Mouse (Mus musculus) embryonic facial prominence, embryonic 13.5 days (tissue): ENCODE measurements at regions not wholly inside any gene's neighbourhood (a gene's known extent, or its start where the extent isn't known, plus 50 kb on each side); places are given as distances from the start of the nearest gene placed in this dataset.

ENCODE experiments used
- ATAC-seq: fragments of 200-750 bp; cut with Nextera tagmentation; 2 replicates; pipeline ENCODE4 v1.8.0; 2017; ENCODE audit warnings: low read depth; ENCODE audit not compliant: insufficient number of reproducible peaks, insufficient read depth, low FRiP score, low TSS enrichment
- H3K27ac ChIP-seq: fragments of 300-500 bp; sonication (generic); 2 replicates; pipeline ENCODE4 v1.5.1; 2015; ENCODE audit warnings: moderate library complexity, mild to moderate bottlenecking, inconsistent platforms
- H3K27me3 ChIP-seq: fragments of 300-500 bp; sonication (generic); 2 replicates; pipeline ENCODE4 v1.6.1; 2015; ENCODE audit warnings: mild to moderate bottlenecking, inconsistent platforms
- H3K36me3 ChIP-seq: fragments of 300-500 bp; sonication (generic); 2 replicates; pipeline ENCODE4 v1.6.1; 2015; ENCODE audit warnings: mild to moderate bottlenecking, inconsistent platforms
- H3K4me1 ChIP-seq: fragments of 300-500 bp; sonication (generic); 2 replicates; pipeline ENCODE4 v1.6.1; 2015; ENCODE audit warnings: inconsistent platforms
- H3K4me2 ChIP-seq: fragments of 300-500 bp; sonication (generic); 2 replicates; pipeline ENCODE4 v1.6.1; 2015; ENCODE audit warnings: moderate library complexity, mild to moderate bottlenecking, inconsistent platforms
- H3K4me3 ChIP-seq: fragments of 300-500 bp; sonication (generic); 2 replicates; pipeline ENCODE4 v1.5.1; 2015; ENCODE audit warnings: mild to moderate bottlenecking, inconsistent platforms
- H3K9ac ChIP-seq: fragments of 300-500 bp; sonication (generic); 2 replicates; pipeline ENCODE4 v1.6.1; 2015; ENCODE audit warnings: mild to moderate bottlenecking, inconsistent platforms
- H3K9me3 ChIP-seq: fragments of 300-500 bp; sonication (generic); 2 replicates; pipeline ENCODE4 v1.6.1; 2016; ENCODE audit warnings: inconsistent platforms
- WGBS: fragments of 180-500 bp; shearing (Covaris S2); methylation state at CpG from one replicate; pipeline ENCODE4 v1.1.7; 2015; ENCODE audit warnings: mixed read lengths; 5-methylcytosine and 5-hydroxymethylcytosine counted together

DNA sequence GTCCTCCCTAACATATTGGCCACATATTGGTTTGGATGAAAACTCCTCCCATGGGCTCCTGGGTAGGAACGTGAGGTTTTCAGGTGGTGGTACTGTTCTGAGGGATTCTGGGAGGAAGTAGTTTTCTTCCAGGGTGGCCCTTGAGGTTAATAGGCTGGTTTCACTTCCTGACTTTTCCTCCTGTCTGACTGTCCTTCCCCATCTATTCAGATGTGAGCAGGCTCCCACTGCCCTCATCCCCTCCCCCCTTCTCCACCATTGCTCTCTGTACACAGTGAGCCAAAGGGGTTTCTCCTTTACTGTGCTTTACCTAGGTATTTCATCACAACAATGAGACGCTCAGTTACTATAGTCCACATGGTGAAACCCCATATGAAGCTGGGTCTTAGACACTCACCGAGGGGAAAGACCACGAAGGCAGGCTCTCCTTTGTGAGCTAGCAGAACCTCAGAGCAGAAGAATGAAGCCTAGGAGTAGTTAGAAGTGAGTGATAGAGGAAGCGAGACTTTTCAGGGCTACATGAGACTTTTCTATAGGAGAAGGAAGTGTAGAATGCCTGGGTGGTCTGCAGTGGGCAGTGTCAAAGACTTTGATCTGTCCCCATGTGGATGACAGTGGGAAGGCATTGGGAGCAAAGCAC lies 135.3 kb downstream of the Cd83 start:
- H3K4me3 ChIP-seq: no peak overlapping the region
- no peaks in the 10 kb centered on the region for H3K36me3 ChIP-seq
- H3K27ac ChIP-seq: no peak overlapping the region
- no peaks in the 10 kb centered on the region for H3K27me3 ChIP-seq
- no peak overlapping the region for H3K4me2 ChIP-seq
- no peak overlapping the region for H3K9ac ChIP-seq
- H3K9me3 ChIP-seq: no peaks in the 10 kb centered on the region
- H3K4me1 ChIP-seq: no peaks in the 10 kb centered on the region
- no peak for ATAC-seq
- WGBS: 76% methylated on average over 5 of the region's 5 CpGs

DNA sequence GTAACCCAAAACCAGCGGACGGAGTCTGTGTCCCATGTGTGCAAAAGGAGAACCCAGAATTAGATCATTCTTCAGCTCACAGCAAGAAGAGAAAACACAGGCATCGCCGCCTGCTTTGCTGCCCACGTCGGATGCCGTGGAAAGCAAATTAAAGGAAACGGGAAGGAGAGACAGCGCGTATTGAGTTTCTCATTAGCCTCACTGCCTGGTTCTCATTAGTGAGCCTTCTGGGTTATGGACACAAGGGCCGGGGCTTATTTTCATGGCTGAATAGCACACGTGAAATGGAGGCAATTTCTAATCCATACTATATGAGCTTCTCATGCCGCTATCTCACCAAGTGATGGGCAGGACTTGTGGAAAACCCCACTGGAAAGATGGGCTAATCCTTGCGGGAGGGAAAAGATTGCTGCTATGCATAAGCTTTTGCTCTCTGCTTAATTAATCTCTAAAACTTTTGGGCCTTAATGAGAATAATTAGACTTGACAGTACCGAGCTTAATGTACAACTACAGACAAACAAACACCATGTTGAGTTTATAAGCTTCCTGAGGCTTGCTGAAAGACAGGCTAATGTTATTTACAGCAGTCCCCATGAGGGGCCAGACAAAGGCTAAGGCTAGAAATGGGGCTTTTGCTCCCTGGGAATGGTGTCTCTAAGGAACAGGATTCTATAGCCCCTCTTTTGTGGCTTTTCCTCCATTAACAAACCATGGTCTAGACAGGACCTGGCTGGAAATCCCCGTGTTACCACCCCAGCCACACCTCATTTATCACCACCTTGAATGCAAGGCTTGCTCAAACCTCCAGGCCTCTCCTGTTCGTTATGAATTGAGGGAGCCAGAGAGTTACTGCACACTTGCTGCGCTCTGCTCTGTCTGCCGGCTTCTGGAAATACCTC lies 145.8 kb downstream of the Cd83 start:
- peaks cover 20% of the 10 kb centered on the region for H3K4me1 ChIP-seq
- no peak for ATAC-seq
- H3K27ac ChIP-seq: peak overlapping the region; percentile 60

DNA sequence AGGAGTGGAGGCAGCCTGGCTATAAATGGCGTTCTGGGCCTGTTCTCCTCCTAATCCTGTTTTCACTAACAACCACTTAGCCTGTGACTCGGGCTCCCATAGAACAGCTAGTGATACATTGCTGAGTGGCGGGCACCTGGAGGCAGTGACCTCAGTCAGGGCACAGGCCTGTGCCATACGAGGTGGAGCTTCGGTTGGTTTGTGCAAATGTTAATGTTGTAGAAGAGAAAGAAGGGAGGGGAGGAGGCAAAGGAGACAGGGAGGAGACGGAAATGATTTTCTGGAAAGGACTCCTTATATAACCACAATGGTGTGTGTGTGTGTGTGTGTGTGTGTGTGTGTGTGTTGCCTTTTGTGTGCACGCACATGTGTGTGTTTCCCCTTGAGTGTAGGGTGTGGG lies 148.4 kb downstream of the Cd83 start:
- 51% methylated on average over 7 of the region's 7 CpGs for whole genome bisulfite sequencing
- no peaks in the 10 kb centered on the region for H3K27me3 ChIP-seq
- H3K4me3 ChIP-seq: no peak overlapping the region
- H3K9ac ChIP-seq: no peak overlapping the region
- peaks cover 11% of the 10 kb centered on the region for H3K9me3 ChIP-seq
- ATAC-seq: no peak
- H3K27ac ChIP-seq: no peak overlapping the region
- H3K4me1 ChIP-seq: peaks cover 25% of the 10 kb centered on the region
- no peak overlapping the region for H3K4me2 ChIP-seq
- no peaks in the 10 kb centered on the region for H3K36me3 ChIP-seq

More for the DNA sequence above, 145.8 kb downstream of the Cd83 start:
- no peak overlapping the region for H3K4me2 ChIP-seq
- H3K27me3 ChIP-seq: no peaks in the 10 kb centered on the region
- no peak overlapping the region for H3K4me3 ChIP-seq
- WGBS: 29% methylated on average over 19 of the region's 19 CpGs
- H3K9ac ChIP-seq: no peak overlapping the region
- H3K9me3 ChIP-seq: peaks cover 11% of the 10 kb centered on the region
- no peaks in the 10 kb centered on the region for H3K36me3 ChIP-seq

DNA sequence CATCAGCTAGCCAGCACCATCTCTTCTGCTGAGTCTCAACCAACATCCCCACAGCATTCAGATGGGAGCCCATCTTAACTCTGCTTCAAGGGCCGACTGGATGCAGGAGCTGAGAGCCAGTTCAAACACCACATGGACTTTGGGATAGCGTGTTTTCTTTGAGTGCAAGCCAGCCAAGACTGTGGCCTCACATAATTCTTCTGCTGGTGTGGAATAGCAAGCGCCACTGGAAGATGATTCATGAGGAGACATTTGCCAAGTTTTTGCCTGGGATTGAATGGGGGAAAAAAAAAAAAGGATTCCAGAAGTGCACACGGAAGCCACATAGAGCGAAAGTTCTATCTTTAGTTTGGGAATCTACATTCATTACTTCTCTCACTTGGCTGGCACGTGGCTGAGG lies 150.7 kb downstream of the Cd83 start:
- Histone ChIP-seq H3K27me3 (no peaks in the 10 kb centered on the region), H3K4me1 (peaks cover 27% of the 10 kb centered on the region), H3K36me3 (no peaks in the 10 kb centered on the region), H3K9ac (no peak overlapping the region), H3K27ac (no peak overlapping the region), H3K4me3 (no peak overlapping the region), H3K4me2 (no peak overlapping the region), H3K9me3 (no peaks in the 10 kb centered on the region)
- 86% methylated on average over 6 of the region's 6 CpGs for WGBS
- no peak for ATAC-seq

DNA sequence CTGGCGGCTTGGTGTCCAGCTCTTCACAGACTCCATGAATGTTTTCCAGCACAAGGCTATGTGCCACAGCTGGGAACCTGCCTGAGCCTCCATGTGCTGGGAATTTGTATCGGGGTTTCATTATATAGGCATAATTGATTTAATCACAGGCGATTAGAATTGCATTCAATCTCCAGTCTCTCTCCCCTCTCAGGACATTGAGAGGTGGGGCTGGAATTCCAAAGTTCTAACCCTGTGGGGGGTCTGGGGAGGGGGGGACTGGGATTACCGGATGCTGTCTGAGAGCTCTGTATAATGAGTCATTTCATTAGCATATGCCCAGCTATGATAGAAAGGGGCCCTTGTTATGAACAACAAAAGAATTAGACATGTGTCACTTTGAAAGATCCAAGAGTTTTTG lies 151.9 kb downstream of the Cd83 start:
- WGBS: 26% methylated on average over 4 of the region's 4 CpGs
- H3K27ac ChIP-seq: no peak overlapping the region

DNA sequence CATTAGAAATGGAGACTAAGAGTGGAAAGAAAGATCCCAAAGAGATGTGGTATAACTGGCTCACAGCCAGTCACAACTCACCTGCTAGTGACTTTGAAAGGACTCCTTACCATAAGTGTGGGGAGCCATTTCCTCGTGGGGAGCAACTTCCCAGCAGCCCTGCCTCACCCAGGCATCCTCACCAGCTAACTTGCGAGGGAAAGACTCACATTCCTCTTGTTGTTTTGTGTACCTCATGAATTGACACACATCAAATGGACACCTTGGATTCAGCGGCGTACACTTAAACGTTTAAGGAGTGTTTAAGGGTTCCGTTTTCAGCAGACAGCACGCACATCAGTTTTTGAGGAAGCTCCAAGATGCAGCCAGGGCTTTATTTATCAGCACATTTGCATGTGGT lies 154.0 kb downstream of the Cd83 start:
- Histone ChIP-seq H3K9ac (no peak overlapping the region), H3K36me3 (no peaks in the 10 kb centered on the region), H3K27me3 (no peaks in the 10 kb centered on the region), H3K4me2 (no peak overlapping the region), H3K4me1 (peaks cover 10% of the 10 kb centered on the region; the same call in 1 of the 2 replicates), H3K27ac (no peak overlapping the region), H3K9me3 (no peaks in the 10 kb centered on the region), H3K4me3 (no peak overlapping the region)
- no peak for ATAC-seq
- WGBS: 71% methylated on average over 7 of the region's 7 CpGs

More for the DNA sequence above, 151.9 kb downstream of the Cd83 start:
- H3K36me3 ChIP-seq: no peaks in the 10 kb centered on the region
- no peaks in the 10 kb centered on the region for H3K27me3 ChIP-seq
- H3K4me2 ChIP-seq: no peak overlapping the region
- no peaks in the 10 kb centered on the region for H3K9me3 ChIP-seq
- H3K4me1 ChIP-seq: peaks cover 17% of the 10 kb centered on the region; the same call in 1 of the 2 replicates
- H3K9ac ChIP-seq: no peak overlapping the region
- no peak overlapping the region for H3K4me3 ChIP-seq
- no peak for ATAC-seq

DNA sequence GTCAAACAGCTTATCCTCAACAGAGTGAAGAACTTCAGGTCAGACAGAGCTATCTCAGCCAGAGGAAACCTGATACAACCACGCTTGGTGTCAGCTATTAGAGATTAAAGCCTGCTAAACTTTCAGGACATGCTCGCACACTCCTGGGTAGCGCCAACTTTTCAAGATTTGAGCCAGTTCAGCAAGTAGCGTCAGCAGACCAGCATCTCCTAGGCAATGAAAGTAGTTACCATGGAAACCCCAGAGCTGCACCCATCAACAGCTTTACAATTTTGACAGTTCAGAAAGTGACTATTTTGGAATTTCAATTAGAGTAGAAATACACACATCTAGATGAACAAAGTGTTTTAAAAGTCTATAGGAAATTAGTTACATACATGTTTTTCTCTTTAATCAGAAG lies 154.8 kb downstream of the Cd83 start:
- WGBS: 46% methylated on average over 4 of the region's 4 CpGs
- Histone ChIP-seq H3K27ac (no peak overlapping the region), H3K4me2 (no peak overlapping the region), H3K9me3 (no peaks in the 10 kb centered on the region), H3K4me3 (no peak overlapping the region), H3K9ac (no peak overlapping the region), H3K27me3 (no peaks in the 10 kb centered on the region), H3K4me1 (peaks cover 13% of the 10 kb centered on the region; the same call in 1 of the 2 replicates), H3K36me3 (no peaks in the 10 kb centered on the region)
- no peak for ATAC-seq

DNA sequence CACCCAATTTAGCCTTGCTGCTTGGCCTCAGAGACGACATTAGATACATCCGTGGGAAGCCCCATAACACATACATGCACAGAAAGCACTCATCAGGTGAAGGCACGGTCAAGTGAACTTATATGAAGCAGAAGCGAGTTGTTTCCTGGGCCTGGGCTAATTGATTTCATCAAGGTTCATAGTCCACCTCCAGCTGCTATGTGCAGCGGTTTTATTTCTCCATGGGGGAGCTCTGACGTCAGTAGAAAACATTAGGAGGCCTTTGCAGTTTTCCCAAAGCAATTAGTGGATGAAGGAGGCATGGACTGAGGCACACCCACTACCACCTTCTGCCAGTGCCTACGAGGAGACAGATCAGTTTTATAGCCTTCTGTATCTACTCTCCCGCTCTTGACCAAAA lies 157.2 kb downstream of the Cd83 start:
- ATAC-seq: no peak
- Histone ChIP-seq H3K9me3 (no peaks in the 10 kb centered on the region), H3K27ac (no peak overlapping the region), H3K36me3 (no peaks in the 10 kb centered on the region), H3K4me2 (no peak overlapping the region), H3K9ac (no peak overlapping the region), H3K27me3 (no peaks in the 10 kb centered on the region), H3K4me3 (no peak overlapping the region), H3K4me1 (peaks cover 8% of the 10 kb centered on the region; the same call in 1 of the 2 replicates)
- WGBS: 64% methylated on average over 8 of the region's 8 CpGs

DNA sequence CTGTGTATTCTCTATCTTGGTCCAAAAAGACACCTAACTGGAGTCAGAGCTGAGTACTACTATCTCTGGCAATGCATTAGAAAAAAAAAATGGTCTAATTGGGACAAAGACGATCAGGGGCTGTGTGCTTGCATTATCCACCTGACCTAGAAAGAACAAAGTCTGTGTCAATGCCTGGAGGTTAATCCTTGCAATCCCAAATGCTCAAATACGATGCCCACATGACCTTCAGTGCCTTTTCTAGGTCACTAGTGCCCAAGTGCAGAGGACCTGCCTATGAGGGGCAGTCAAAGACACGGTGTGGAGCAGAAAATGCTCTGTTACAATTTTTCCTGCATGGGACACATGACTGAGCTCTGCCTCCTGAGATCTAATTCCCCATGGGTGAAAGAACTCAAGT lies 164.0 kb downstream of the Cd83 start:
- ATAC-seq: no peak
- H3K4me3 ChIP-seq: no peak overlapping the region

DNA sequence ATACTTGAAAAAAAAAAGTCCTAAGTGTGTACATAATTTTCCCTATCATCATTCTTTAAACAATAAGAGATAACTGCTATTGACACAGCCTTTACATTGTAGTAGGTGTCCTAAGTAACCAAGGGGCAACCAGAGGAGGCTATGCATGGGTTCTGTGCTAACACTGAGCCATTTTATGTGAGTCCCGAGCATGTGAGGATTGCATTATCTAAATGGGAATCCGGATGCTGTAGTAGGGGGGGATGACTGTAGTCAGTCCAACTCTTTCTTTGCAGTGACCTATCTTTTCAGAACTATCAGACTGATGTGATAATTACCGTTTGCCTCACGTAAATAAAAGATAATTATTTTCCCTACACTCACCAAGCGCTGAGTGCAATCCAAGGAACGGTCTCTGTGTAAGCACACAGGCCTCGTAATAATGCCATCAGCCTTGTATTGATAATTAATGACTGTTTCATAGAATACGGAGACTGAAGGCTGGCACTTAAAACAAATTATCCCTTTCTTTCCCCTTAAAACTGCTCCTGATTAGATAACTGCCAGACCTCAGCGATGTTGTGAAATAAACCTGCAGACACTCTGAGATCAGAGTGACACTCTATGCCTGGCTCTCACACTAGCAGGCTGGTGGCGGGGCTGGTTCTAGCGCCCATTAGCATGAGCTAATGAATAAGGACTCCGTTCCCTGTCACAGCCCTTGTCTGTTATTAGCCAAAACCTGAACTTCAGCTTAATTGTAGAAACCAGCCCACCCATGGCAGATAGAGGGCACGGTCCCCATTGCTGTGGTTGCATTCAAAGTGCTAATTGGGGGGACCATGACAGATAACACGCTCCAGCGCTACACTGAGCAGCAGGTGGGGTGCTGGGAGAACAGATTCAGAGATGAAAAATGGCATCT lies 165.4 kb downstream of the Cd83 start:
- 78% methylated on average over 15 of the region's 15 CpGs for WGBS
- no peaks in the 10 kb centered on the region for H3K27me3 ChIP-seq
- ATAC-seq: no peak
- H3K4me1 ChIP-seq: no peaks in the 10 kb centered on the region
- H3K9ac ChIP-seq: no peak overlapping the region
- no peaks in the 10 kb centered on the region for H3K36me3 ChIP-seq
- no peaks in the 10 kb centered on the region for H3K9me3 ChIP-seq
- H3K4me3 ChIP-seq: no peak overlapping the region
- H3K27ac ChIP-seq: no peak overlapping the region
- H3K4me2 ChIP-seq: no peak overlapping the region

More for the DNA sequence above, 164.0 kb downstream of the Cd83 start:
- Histone ChIP-seq H3K27ac (no peak overlapping the region), H3K9me3 (no peaks in the 10 kb centered on the region), H3K4me1 (0 out of 2 replicates have a peak, but pooled peaks cover 3% of the 10 kb centered on the region), H3K4me2 (no peak overlapping the region), H3K36me3 (no peaks in the 10 kb centered on the region), H3K9ac (no peak overlapping the region), H3K27me3 (no peaks in the 10 kb centered on the region)
- 79% methylated on average over 3 of the region's 3 CpGs for WGBS

DNA sequence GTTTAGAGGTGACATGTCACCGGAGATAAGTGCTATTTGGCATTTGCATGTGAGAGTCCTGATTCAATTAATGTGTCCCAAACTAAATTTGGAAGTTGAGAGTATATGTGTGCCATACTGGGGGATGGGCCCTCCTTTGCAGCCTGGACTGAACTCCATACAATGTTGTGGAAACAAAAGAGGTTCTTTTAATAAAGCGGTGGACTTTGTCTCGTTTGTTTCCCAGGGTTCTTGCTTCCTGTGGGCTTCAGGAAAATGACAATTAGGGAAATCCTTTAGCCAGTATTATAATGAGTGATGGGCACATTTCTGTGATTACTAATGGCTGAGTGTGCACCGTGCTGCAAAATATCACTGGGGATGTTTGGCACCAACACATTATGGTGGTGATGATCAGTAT lies 167.9 kb downstream of the Cd83 start:
- no peaks in the 10 kb centered on the region for H3K36me3 ChIP-seq
- no peak for ATAC-seq
- H3K4me1 ChIP-seq: no peaks in the 10 kb centered on the region
- H3K27ac ChIP-seq: no peak overlapping the region
- no peaks in the 10 kb centered on the region for H3K9me3 ChIP-seq
- no peak overlapping the region for H3K4me2 ChIP-seq
- H3K4me3 ChIP-seq: no peak overlapping the region
- no peaks in the 10 kb centered on the region; the same call in 1 of the 2 replicates for H3K27me3 ChIP-seq
- WGBS: 74% methylated on average over 4 of the region's 4 CpGs
- no peak overlapping the region for H3K9ac ChIP-seq
